Mouse (Mus musculus) thymus, postnatal 36 days (tissue): ENCODE measurements around the gene Ptprf.

Source experiments
- DNase-seq, 2 experiments: peaks; one replicate each; pipeline ENCODE4 v3.0.0; 2022; ENCODE audit warnings: mixed read lengths in 2 of 2

Ptprf gene

DNA sequence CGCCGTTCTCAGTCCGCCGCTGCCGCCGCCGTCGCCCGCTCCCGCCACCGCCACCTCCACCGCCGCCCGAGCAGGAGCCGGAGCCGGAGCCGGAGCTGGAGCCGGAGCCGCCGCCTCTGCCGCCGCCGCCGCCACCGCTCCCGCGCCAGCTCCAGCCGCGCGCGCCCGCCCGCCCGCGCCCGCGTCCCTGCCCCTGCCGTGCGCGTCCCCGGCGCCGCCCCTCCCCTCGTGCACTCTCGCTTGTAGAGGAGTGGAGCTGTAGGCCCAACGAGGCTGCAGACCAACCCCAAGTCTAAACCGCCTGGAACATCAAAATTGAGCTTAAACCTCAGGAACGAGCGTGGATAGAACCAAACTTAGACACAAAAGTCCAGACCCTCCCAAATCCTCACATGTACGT is at the start of gene Ptprf:
Ptprf (minus strand) TSS at position 175 of the 400 bp plus-strand sequence.
- DNase-seq, result peak; percentile 82 to 84

DNA sequence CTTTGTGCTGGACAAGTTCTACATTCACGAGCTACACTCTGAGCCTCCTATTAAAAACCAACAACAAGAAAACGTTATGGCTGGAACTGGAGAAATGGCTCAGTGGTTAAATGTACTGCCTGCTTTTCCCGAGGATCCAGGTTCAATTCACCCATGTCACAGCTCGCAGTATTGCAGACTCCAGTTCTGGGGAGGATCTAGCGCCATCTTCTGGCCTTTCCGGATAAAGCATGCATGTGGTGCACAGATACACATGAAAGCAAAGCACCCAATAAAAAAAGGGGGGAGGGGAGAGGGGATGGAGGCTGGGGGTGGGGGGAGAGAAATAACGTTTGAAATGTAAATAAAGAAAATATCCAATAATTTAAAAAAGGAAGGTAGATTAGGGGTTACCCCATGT is 45.5 kb upstream of the Ptprf start:
- peak; percentile 67 to 68 for DNase-seq

DNA sequence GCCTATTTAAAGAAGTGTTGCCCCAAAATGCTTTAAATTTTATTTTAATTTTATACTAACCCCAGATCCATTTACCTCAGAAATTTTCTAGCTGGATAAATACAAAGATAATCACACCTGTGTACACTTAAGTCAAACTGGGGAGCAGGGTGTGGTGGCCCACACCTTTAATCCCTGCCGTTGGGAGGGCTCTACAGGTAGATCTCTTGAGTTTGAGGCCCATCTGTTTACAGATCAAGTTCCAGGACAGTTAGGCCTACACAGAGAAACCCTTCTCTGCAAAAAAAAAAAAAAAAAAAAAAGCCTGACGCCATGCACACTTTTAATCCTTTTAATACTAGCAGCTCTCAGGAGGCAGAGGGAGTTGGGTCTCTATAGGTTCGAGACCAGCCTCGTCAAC is 44.8 kb upstream of the Ptprf start:
- no peak for DNase-seq

DNA sequence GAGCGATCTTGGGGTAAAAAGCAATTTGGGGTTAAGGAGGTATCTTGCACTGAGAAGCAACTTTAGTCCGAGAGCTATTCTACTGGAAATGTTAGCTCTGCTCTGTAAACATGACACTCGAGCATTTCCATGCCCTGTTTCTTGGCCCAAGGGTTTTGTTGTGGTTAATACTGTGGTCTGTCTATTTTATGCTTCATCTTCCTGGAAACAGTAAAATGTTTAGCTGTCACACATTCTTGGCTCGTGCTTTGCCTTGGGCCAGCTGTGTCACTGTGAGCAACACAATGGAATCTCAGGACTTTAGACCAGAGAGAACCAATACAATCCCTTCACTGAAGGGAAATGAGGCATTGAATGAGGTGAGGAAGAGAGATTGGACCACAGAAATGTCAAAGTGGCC is 40.6 kb upstream of the Ptprf start:
- no peak for DNase-seq

DNA sequence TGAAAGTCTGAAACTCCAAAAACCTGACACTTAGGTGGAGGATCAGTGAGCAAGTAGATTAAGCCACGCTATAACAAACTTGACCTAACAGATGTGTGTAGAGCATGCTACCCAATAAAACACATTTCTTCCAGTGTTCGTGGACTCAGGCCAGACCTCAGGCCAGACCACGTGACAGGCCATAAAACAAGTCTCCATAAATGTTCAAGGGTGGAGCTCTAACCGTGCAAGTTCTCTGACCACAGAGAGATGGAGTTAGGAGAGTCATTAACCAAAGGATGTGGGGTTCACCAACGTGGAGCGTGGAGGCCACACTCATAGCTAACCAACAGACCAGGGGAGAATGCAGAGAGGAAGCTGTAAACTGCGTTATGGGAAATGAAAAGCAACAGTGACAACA is 35.3 kb upstream of the Ptprf start:
- no peak for DNase-seq

DNA sequence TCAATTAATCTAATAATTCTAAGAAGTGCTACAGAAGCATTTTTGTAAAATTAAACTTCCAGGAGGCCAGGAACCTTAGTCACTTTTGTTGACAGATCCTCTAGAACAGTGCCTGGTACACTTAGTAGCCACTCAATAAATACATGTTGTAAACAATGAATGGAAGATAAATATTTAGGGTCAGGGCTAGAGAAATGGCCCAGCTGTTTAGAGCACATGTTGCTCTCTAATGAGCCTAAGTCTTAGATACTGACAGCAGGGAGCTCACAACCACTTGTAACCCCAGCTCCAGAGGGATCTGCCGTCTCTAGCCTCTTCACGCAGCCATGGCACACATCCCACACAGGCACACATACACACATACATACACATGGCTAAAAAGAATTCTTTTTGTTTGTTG is 29.4 kb upstream of the Ptprf start:
- DNase-seq, result no peak

DNA sequence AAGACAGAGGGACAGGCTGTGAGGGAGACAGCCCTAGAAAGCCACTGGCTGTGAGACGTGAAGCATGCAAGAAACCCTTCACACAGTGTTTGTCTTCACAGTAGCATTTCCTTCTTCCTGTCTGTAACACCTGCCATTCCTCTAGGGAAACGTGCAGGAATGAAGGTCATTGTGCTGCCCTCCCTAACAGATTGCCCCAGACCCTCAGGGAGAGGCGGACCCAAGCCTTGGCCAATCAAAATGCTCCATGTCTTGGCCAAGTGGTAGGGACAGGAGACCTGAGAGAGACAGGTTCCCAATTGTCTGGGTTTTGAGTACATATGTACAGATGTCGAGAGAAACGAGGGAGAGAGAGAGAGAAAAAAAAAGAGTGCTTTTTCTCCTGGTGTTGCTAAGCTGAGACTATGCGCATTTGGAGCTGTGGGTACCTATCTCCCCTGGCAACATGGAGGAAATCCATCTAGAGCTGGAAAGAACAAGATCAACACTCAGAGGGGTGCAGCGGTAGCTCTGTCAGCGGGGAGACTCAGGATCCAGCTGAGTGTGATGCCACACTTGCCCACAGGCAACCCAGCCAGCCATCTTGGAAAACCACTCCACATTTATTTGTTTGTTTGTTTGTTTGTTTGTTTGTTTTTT is 28.6 kb upstream of the Ptprf start:
- DNase-seq, result no peak

DNA sequence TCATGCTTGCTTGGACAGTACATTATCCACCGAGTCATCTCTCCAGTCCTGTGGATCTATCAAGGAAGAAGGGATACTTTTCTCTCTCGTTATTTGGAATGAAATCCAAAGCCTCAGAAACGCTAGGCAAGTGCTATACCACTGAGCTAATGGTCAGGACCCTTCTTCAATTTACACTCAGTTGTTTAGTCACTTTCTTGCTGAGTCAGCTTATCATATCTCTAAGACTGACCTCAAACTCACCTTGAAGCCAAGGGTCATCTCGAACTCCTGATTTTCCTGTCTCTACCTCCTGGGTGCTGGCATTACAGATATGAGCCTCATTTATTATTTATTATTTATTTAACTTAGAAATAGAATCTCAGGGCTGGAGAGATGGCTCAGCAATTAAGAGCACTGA is 25.5 kb upstream of the Ptprf start:
- no peak for DNase-seq

DNA sequence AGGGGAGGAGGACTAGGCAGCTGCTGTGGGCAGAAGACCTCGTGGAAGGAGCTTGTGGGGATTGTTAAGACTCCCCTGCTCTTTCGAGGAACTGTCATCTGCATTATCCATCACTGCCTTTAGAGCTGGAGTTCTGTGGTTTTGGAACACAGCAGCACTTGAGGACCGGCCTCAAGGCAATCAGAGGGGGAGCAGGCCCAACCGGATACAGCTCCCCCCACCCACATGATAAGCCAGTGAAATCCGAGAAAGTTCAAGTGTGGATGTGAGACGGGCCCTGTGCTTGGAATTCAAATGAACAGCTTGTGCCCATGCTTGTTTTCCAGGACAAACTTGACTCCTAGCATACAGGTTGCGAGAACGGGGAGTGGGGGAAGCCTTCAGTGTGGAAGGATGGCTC is 24.1 kb upstream of the Ptprf start:
- no peak for DNase-seq

DNA sequence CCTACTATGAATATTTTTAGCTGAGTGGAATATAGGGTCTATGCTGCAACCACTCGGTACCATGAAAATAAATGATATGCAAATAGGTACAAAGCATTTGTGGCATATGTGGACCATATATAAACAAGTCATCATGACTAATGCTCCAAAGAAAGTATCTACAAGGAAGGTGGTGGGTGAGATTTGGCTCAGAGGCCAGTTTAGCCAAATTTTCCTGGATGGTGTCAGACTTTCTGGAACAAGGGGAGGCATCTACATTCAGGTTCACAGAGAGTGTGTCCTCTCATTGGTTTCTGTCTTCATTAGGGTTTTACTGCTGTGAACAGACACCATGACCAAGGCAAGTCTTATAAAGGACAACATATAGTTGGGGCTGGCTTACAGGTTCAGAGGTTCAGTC is 19.3 kb upstream of the Ptprf start:
- DNase-seq, result no peak

DNA sequence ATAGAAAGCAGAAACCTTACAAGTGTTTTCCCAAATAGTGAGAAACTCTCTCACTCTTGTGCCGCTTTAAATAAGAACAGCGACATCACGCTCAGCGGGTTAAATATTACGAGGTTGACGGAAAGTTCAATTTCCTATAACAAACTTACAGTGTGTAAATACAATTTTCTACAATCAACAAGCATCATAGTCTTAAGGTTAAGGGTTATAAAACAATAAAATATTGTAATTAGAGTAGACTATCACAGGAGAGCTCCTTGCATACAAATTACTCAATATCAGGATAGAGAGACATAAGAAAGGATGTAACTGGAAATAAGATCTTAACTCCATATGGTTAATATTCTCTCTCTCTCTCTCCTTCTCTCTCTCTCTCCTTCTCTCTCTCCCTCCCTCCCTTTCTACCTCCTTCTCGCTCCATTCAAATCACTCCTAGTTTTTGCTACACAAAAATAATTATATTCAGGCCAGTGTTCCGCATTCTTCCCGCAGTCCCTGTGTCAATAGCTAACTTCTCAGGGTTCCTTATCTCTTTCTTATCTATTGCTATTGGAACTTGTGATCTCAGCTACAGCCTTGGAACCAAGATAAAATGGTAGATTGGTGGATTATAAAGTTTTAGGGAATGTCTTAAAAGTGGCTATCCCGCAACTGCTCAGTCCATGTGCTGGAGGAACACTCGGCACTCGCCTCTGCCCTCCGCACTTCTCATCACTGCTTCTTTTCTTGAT is 16.5 kb upstream of the Ptprf start:
- no peak for DNase-seq

DNA sequence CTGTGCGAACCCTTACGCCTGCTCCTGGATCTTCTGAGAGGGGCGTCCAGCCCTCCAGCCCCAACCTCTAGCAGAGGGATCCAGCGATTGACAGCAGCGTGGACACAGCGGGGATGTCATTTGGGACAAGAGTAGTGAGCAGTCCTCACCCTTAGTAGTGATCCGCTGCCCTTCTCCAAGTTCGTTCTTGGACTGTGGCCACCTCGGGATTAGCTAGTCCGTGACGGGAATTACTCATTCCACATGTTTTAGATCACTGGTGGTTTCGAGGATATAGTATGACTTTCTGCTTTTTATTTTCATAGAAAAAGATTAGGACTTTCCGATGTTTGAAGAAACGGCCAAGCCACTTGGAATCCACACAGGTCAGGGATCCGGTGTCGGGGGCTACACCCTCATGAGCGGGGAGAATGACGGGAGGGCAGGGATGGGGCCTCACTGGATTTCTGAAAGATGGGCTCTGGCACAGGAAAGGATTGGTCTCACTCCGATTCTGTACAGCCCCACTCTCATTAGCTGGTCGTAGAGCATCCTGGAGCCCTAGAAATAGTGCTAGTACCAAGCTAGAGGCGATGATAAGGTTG is 15.0 kb upstream of the Ptprf start:
- DNase-seq, result no peak

DNA sequence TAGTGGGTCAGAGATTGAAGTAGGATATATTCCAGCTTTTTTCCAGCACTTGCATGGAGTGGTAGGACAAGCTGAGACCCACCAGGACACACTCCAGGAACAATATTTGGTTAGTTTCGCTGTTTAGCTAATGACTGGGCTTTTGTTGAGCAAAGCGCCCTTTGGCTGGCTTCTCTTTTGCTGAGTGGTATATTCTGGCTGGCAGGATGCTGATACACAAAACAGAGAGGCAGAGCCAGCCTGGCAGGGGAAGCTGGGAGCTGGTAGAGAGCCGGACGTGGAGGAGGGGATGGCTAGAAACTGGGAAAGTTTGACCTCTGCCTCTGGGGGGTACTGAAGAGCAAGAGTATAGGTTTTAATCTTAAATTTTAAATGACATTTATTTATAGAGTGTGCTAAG is 13.8 kb upstream of the Ptprf start:
- no peak for DNase-seq

DNA sequence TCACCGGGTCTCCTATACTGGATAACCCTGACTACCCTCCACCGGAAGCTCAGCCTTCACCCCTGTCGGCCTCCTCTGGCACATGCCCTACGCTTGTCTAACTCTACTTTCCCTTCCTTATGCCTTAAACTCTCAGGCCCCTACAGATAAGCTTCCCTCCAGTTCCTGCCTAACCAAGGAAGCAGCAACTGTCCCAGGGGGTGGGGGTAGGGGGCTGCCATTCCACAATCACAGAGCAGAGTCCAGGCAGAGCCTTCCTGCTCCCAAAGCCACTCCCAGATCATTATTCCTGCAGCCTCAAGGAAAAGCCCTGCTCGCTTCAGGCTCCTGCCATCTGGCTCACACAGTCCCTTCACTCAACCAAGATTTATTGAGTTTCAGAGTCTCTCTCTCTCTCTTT is 6.6 kb upstream of the Ptprf start:
- DNase-seq, result no peak

DNA sequence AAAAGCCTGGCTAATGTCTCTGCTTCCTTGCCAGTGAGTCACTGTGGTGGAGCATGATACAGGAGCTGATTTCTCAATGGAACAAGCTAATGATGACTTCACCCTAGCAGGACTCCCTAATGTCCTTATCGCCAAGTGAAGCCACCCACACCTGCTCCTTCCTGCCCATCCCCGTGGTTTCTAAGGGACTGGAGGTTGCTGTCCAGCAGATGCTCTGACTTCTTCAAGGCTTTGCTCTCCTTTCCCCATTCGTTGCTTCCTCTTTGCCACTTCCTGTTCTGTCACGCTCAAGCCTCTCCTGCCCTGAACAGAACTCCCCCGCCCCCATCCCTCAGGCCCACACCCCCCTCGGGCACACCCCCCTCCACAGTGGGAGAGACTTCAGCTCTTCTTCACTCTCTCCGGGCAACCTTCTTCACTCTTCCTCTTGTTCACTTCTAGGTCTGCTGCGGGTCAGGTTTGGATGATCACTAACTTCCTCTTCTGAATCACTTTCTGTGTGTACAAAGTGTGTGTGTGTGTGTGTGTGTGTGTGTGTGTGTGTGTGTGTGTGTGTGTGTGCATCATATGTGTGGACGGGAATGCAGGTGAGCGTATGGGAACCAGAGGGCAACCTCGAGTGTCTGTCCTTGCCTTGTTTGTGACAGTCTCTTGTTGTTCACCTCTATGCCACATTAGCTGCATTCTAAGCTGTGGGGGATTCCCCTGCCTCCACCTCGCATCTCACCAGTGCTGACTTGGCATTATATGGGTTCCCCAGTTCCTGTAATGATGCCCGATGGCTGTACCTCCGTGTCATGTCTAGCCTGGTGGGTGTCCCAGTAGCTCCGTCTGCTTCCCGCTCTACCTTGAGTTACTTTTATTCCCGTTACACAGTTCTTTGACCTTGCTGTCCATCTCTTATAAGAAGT is 4.7 kb upstream of the Ptprf start:
- DNase-seq, result peak; percentile 54 to 61

DNA sequence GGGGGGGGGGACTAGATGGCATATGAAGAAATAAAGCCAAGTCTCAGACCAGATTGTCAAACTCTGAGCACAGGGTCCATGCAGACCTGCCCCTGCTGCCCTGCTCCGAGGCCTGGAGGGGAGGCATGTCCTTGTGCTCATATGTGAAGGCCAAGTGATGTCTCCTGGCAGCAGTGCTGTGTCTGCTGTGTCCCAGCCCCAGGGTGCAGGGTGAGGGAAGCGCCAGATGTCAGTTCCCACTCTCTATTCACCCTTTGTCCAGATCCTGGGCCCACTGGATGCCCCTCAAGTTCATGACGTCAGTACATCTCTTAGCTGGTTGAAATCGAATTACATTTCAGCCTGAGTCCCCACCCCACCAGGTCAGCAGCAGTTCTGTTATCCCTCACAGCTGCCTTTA is 3.6 kb upstream of the Ptprf start:
- DNase-seq, result no peak

DNA sequence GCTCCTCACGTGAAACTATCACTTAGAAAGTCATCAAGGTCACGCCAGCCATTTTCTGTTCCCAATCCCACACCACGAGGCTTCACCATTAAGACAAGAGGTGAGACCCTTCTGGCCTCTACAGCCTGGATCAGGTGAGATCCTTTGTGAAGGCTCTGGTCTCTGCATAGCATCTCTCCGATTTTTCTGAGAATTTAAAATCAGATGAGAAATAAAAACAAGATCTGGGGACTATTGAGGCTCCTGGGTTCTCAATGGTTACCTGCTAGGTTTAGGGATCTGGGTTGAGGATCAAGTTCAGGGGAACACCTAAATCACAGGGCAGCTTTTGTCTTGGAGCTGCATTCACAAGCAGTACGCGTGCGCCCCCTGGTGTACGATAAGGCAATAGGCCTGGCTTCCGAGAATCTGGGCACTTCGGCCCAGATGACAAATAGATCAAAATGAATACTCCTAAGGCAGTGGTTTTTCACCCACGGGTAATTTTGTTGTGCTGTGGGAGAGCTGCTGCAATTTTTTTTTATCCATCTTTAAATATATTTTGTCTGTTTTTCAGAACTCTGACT is 1.6 kb upstream of the Ptprf start:
- peak; percentile 78 to 83 for DNase-seq

DNA sequence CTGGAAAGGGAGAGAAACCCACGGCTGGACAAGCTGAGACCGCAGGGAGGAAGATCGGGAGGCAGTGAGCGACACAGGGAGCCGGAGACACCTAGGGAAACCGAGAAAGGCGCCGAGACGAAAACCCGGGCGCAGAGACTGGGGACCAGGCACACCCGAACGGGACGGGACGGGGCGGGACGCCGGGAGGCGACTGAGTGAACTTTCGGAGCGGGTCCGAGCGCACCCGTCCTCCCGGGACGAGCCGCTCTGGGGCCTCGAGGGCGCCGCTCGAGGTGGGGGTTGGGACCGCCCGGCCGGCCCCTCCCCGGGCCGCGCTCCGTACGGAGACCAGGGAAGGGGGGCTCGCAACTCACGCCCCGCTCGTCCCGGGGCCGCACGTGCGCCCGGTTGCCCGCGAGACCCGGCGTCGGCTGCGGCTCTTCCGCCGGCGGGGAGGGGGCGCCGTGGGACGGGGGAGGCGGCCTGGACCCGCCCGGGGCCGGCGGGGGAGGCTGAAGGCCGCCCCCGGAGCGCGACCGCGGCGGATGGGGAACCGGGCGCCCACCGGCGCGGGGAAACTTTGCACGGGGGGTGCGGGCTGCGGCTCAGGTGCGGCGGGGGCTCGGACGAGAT is 682 bp downstream of the Ptprf start:
- peak; percentile 58 to 72 for DNase-seq

DNA sequence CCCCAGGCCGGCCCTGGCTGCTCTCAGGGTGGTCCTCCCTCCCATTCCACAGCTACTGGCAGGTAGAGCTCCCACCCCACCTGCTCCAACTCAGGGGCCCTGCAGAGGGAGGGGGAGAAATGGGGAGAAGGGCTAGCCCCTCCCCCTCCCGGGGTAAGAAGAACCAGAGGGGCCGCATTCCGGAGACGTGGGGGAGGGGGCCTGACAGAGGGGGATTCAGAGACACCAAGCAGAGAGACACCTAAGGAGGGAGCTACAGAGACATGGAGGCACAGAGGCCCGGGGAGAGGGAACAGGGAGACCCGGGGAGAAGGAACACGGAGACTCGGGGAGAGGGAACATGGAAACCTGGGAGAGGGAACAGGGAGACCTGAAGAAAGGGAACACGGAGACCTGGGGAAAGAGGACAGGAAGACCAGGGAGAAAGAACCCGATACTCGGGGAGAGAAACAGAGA is 1.2 kb downstream of the Ptprf start:
- DNase-seq, result peak; percentile 41 to 64

DNA sequence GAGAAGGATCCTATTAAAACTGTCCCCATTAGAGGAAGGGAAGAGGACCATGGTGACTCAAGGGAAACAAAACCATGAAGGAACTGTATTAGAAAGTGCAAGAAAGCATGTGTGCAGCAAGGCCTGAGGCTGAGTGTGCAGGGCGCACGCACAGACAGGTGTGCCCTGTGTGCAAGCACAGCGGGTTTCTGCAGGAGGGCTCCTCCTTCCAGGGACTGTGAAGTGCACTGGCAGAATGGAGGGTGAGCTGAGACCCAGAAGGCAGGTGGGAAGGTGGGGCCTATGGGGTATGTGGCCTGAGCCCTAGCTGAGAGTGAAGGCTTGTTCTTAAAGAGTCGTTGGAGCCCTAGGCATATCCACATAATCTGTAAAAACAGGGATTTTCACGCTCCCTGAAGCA is 1.9 kb downstream of the Ptprf start:
- peak; percentile 25 to 50 for DNase-seq

DNA sequence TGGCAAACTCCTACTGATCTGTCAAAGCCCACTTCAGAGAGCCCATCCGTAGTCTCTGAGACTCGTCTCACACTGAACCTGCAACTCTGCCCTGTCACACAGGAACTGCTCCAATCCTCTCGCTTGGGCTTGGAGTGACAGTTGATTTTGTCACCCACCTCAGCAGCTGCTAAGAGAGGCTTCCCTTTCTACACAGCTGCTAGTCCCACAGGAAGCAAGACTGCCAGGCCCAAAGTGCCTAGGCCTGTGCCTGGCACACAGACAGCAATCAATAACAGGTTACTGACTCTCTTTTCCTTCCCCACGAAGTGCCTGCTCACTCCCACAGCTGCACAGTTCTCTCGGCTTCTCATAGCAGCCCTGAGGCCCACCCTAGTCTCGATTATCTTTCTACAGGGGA is 2.7 kb downstream of the Ptprf start:
- DNase-seq, result peak; percentile 25 to 38

DNA sequence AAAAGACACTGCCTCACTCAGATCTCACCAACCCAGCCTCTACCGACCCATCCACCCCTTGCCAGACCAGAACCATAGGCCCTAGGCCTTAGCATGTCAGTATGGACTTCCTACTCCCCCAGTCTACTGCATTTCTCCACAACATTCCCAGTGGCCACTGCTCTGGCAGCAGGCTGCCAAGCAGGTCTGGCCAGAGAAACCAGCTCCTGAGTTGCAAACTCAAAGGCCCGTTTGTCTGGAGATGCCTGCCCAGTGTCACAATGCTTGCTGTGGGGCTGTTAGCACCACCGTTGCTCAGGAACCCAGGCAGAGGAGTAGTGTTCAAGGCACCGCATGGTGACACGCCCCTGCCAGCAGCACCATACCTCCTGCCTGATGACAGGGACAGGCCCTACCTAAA is 5.0 kb downstream of the Ptprf start:
- no peak for DNase-seq

DNA sequence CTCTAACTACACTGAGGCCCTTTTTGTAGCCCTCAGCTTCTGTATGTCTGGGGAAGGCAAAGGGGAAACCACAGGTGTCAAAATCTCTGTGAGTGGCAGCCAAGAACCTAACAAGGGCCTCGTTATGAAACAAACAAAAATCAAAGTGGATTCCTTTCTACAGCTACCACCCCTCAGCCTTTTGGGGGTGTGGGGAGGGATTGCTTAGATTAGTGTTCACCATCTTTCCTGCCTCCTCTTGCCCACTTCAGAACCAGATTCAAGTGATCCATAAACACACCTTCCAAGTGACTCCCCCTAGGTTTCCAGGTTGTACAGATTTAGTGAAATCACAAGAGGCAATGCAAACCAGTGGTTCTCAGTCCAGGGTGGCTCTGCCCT is 9.0 kb downstream of the Ptprf start:
- DNase-seq, result no peak
